Mouse (Mus musculus) intestine, embryonic 16.5 days (tissue): ENCODE data around the gene Flt1. TPM values are rescaled to one million over a fixed set of nuclear protein-coding genes. Genes with fewer than 3 reads are reported as not detected.
A peak's percentile ranks its signal among the peaks of the same experiment; 100 is the strongest.
"Not testable (repeated sequence)": the region's sequence is repeated elsewhere in the genome, so short reads cannot be mapped to it uniquely, and the experiment has no call there.

ENCODE experiments used
- ATAC-seq: fragments of 200-750 bp; cut with Nextera tagmentation; 2 replicates; pipeline ENCODE4 v1.8.0; 2017; ENCODE audit warnings: moderate TSS enrichment, moderate library complexity
- H3K27ac ChIP-seq: fragments of 300-500 bp; sonication (generic); 2 replicates; pipeline ENCODE4 v1.5.1; 2014; ENCODE audit warnings: mild to moderate bottlenecking, low read length
- H3K27me3 ChIP-seq: fragments of 300-500 bp; sonication (generic); replicated peaks from 2 replicates; pipeline ENCODE4 v1.6.1; 2014; ENCODE audit warnings: low read length, control low read depth, mixed read lengths; ENCODE audit not compliant: control insufficient read depth, insufficient read depth
- H3K36me3 ChIP-seq: fragments of 300-500 bp; sonication (generic); 2 replicates; pipeline ENCODE4 v1.6.1; 2014; ENCODE audit warnings: low read length, control low read depth; ENCODE audit not compliant: control insufficient read depth, insufficient read depth
- H3K4me1 ChIP-seq: fragments of 300-500 bp; sonication (generic); 2 replicates; pipeline ENCODE4 v1.6.1; 2014; ENCODE audit warnings: low read length, control low read depth, mixed read lengths; ENCODE audit not compliant: control insufficient read depth, insufficient read depth
- H3K4me2 ChIP-seq: fragments of 300-500 bp; sonication (generic); 2 replicates; pipeline ENCODE4 v1.6.1; 2014; ENCODE audit warnings: low read depth, low read length, control low read depth
- H3K4me3 ChIP-seq: fragments of 300-500 bp; sonication (generic); 2 replicates; pipeline ENCODE4 v1.5.1; 2014; ENCODE audit warnings: mild to moderate bottlenecking, low read length
- H3K9ac ChIP-seq: fragments of 300-500 bp; sonication (generic); 2 replicates; pipeline ENCODE4 v1.6.1; 2014; ENCODE audit warnings: low read depth, low read length
- H3K9me3 ChIP-seq: fragments of 300-500 bp; sonication (generic); 2 replicates; pipeline ENCODE4 v1.6.1; 2016; ENCODE audit warnings: low read length, control low read depth; ENCODE audit not compliant: control insufficient read depth
- WGBS: fragments of 180-500 bp; shearing (Covaris S2); extraction: QIAGEN DNeasy Blood & Tissue Kit; methylation state at CpG from one replicate; pipeline ENCODE4 v1.1.7; 2014; 5-methylcytosine and 5-hydroxymethylcytosine counted together
- polyA plus RNA-seq: library from polyadenylated mRNA; unstranded; fragments of >200 nt; fragmentation: Nextera tagmentation; extraction: Ambion mirVana; gene quantifications from 2 replicates; pipeline ENCODE4 v1.2.1, GENCODE M21; 2015

Gene Flt1
- polyA plus RNA-seq, 1 experiment from 2014 or later, result 9.7 TPM

DNA sequence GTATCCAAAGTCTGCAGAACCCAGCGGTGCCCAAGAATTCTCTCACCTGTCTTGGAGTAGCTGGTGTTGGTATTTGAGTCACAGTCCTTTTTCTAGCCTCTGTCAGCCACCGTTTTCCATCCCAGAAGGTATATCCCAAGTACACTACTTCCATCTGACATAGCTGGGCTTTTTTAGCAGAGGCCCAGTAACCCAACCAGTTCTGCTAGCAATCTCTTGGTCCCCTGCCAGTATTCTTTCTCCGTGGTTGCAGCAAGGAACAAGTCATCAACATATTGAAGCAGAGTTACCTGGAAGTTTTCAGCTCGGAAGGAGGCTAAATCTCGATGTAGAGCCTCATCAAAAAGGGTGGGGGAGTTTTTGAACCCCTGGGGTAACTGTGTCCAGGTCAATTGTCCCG, 168.2 kb downstream of the Flt1 start:
- not testable (repeated sequence) for H3K4me1 ChIP-seq, H3K4me2 ChIP-seq, H3K4me3 ChIP-seq, H3K9ac ChIP-seq, H3K27ac ChIP-seq, H3K36me3 ChIP-seq, H3K27me3 ChIP-seq, H3K9me3 ChIP-seq, ATAC-seq
- WGBS, result 72% methylated on average over 6 of the region's 6 CpGs

DNA sequence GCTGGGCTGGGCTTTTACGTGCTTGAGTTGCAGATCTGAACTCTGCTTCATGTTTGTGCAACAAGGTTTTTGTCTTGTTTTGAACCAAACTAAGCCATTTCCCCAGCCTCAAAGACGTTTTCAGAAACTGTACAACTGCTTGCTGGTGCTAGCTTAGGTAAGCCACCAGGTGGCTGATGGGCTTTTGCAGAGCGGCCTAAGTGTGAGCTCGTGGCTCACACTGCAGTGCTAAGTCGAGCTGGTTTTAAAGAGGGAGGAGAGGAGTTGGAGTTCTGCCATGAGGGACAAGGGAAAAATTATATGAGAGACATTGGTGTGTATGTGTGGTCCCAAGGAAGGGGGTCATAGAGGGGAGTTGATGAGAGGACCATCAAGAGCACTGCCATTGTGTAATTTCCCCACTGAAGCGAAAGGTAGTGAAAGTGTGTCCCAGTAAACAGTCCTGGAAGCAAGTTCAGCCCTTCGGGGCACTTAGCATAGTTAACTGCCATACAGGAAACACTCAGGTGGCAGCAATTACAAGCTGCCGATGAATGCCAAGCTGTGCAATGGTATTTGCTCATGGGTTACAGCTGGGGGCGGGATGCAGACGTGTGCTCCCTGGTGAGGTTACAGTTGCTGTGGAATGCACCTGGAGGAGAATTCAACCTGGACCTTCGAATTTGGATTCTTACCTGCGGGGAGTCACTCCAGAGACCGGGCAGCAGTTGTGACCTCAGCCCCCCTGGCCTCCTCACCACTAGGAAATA, 173.8 kb downstream of the Flt1 start:
- Histone ChIP-seq H3K4me3 (no peak overlapping the region), H3K9ac (no peak overlapping the region), H3K4me2 (no peak overlapping the region), H3K4me1 (0 out of 2 replicates have a peak, but pooled peaks cover 3% of the 10 kb centered on the region), H3K36me3 (peaks cover 6% of the 10 kb centered on the region), H3K9me3 (no peaks in the 10 kb centered on the region), H3K27ac (no peak overlapping the region), H3K27me3 (no peaks in the 10 kb centered on the region)
- no peak for ATAC-seq
- WGBS, result 78% methylated on average over 13 of the region's 13 CpGs

DNA sequence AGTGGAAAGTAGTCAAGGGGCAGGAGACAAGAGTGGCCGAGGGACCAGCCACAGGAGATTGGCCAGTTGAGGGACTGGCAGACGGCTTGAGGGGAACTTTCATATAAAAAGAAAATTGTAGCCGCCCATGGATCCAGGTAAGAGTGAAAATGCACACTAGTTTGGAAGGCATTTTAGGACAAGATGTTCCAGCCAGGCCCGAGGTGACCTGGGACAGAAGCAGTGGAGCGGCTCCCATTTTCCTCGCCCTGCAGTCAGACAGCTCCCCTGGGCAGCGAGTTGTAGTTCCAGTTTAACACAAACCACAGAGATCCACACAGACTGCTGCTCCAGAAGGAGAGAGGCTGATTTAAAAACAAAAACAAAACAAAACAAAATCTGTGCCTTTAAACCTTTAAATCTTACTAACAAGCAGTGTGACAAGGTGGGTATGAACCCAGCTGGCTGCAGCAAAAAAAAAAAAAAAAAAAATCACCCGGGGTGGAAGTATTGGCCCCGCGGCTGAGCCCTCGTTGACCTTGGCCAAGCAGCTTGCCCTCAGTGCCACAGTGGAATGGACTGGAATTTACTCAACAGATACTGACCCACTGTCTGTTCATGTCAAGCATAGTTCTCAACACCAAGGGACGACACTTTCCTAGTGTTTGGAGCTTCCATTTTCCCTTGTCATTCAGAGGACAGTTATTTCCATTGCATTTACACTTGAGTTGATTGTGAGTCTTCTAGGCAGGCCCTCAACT, 176.6 kb downstream of the Flt1 start:
- H3K9me3 ChIP-seq, result no peaks in the 10 kb centered on the region
- WGBS, result 88% methylated on average over 12 of the region's 12 CpGs
- no peak overlapping the region for H3K4me2 ChIP-seq
- H3K9ac ChIP-seq, result no peak overlapping the region
- ATAC-seq, result no peak
- no peak overlapping the region for H3K4me3 ChIP-seq
- H3K27me3 ChIP-seq, result no peaks in the 10 kb centered on the region
- peaks cover 10% of the 10 kb centered on the region for H3K36me3 ChIP-seq
- no peak overlapping the region for H3K27ac ChIP-seq
- no peaks in the 10 kb centered on the region for H3K4me1 ChIP-seq

DNA sequence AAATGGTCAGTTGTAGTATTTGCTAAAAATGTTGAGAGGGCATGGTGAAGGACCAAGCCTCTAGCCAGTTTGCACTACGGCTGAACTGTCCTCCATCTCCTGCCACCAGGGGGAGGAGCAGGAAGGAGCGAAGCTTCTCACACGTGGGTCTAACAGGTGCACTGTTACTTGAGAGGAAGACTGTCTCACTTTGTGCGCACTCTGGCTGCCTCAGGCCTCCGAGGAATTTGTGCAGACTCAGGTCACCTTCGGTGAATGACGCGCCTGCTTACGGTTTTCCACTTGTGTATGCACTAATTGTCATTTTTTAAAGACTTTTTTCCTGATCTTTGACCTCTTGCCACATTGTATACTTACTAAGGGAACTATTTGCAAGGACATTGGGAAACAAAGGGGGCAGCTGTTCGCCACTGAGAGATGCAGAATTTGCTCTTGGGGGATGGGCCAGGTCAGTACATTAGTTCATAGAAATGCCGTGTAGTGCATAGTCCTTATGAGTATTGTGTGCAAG, 180.0 kb downstream of the Flt1 start:
- Histone ChIP-seq H3K9ac (no peak overlapping the region), H3K4me3 (no peak overlapping the region), H3K9me3 (no peaks in the 10 kb centered on the region), H3K27ac (no peak overlapping the region), H3K36me3 (peaks cover 13% of the 10 kb centered on the region), H3K27me3 (no peaks in the 10 kb centered on the region), H3K4me2 (no peak overlapping the region), H3K4me1 (no peaks in the 10 kb centered on the region)
- WGBS, result 65% methylated on average over 11 of the region's 11 CpGs
- peak; percentile 48; the same call in 1 of the 2 replicates for ATAC-seq

DNA sequence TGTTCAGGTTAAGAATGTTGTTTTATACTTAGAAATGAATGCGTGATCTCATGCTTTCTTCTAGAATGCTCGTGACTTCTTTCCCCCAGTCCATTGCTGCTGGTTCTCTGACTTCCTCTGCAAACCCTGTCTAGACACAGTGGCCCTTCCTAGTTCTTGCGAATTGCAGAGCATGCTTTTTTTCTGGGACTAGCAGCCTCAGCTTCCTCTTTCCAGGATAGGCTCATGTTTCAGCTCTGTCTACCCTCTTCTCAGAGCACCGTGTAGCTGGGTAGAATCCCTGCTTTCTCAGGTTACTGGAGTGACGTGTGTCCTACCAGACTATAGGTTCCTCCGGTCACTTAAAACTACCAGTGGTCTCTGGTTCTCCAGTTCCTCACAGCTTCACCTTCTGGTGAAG, 183.5 kb downstream of the Flt1 start:
- Histone ChIP-seq H3K9me3 (no peaks in the 10 kb centered on the region), H3K4me3 (no peak overlapping the region), H3K27me3 (no peaks in the 10 kb centered on the region), H3K4me1 (no peaks in the 10 kb centered on the region), H3K27ac (no peak overlapping the region), H3K4me2 (no peak overlapping the region), H3K36me3 (peaks cover 14% of the 10 kb centered on the region), H3K9ac (no peak overlapping the region)
- ATAC-seq, result no peak
- WGBS, result 80% methylated on average over 6 of the region's 6 CpGs

DNA sequence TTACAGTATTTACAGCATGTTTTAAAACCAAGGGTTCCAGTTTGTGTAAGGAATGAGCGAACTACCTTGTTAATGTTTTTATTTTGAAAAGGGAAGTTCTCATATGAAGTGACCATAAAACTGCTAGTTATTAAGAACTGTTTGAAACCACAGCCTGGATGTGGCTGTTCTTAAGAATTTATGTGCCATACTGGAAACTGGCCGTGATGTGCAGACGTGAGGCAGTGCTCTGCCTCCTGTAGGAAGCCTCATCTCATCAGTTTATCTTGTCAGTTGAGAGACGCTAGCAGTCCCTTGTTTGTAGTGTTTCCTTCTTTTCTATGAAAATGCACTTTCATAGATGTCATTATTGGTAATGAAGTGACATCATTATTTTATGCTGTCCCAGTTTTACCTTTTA, 186.0 kb downstream of the Flt1 start:
- Histone ChIP-seq H3K4me3 (no peak overlapping the region), H3K4me1 (no peaks in the 10 kb centered on the region), H3K27ac (no peak overlapping the region), H3K9ac (no peak overlapping the region), H3K27me3 (no peaks in the 10 kb centered on the region), H3K9me3 (no peaks in the 10 kb centered on the region), H3K36me3 (peaks cover 15% of the 10 kb centered on the region), H3K4me2 (no peak overlapping the region)
- ATAC-seq, result no peak
- 86% methylated on average over 4 of the region's 4 CpGs for WGBS

DNA sequence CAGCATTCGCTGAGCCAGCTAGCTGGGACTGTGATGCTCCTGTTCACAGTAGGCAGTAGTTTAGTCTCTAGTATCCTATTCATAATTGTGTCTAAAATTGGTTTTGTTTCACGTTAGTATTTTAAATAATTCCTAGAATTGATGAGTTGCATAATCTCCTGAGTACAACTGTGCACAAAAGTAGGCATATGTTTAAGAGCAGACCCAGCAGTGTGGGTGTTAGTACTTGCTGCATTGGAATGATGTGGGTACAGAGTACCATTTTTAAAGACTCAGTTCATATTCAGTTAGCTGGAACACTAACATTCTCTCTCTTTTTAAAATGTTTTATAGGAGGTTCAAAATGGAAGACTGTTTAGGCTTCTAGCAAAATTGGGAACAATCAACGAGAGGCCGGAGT, 186.4 kb downstream of the Flt1 start:
- Histone ChIP-seq H3K4me1 (no peaks in the 10 kb centered on the region), H3K27ac (no peak overlapping the region), H3K27me3 (no peaks in the 10 kb centered on the region), H3K9ac (no peak overlapping the region), H3K9me3 (no peaks in the 10 kb centered on the region), H3K4me2 (no peak overlapping the region), H3K4me3 (no peak overlapping the region), H3K36me3 (peaks cover 15% of the 10 kb centered on the region)
- no peak for ATAC-seq
- WGBS, result 95% methylated on average over 4 of the region's 4 CpGs

DNA sequence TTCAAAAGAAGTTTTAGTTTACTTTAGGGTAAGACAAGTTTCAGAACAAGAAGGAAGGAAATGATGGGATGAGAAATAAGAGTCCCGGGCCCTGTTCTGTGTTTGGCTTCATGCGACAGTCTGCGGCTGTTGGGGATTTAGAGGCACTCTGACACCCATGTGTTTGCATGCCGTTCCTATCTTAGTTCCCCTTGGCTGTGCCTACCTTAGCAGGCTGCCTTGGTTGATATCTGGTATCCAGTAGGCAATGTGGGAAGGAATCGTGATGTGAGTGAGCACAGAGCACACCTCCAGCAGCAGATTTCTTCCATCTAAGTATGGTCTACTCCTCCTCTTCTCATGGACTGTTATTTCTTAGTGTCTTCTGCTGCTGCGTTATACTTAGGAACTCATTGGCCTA, 193.8 kb downstream of the Flt1 start:
- WGBS, result 88% methylated on average over 6 of the region's 6 CpGs
- Histone ChIP-seq H3K4me3 (no peak overlapping the region), H3K4me2 (no peak overlapping the region), H3K27me3 (no peaks in the 10 kb centered on the region), H3K4me1 (no peaks in the 10 kb centered on the region), H3K9ac (no peak overlapping the region), H3K9me3 (no peaks in the 10 kb centered on the region), H3K36me3 (0 out of 2 replicates have a peak, but pooled peaks cover 5% of the 10 kb centered on the region), H3K27ac (no peak overlapping the region)
- no peak for ATAC-seq

DNA sequence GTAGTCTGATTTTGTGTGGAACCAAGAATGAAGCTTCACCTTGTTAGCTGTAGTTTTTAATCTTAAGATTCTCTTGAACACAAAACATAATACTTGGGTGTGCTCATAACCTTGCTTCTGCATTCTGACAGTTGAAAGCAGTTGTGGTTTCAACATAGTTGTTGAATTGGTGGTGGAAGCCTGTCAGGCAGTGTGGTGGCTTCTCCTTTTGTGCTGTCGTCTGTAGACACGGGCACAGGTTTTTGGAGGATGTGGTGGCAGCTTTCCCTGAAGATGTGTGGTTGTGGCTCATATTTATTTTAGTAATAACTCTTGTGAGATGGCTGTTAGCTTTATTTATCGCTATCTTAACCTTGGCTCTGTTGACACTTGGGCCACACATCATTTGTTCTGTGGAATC, 198.0 kb downstream of the Flt1 start:
- Histone ChIP-seq H3K27me3 (no peaks in the 10 kb centered on the region), H3K4me1 (no peaks in the 10 kb centered on the region), H3K4me3 (no peak overlapping the region), H3K9me3 (no peaks in the 10 kb centered on the region), H3K4me2 (no peak overlapping the region), H3K27ac (no peak overlapping the region), H3K9ac (no peak overlapping the region), H3K36me3 (no peaks in the 10 kb centered on the region)
- 82% methylated on average over 3 of the region's 3 CpGs for WGBS
- ATAC-seq, result no peak
